Mouse (Mus musculus): ENCODE results near the gene Nek10. TPM values are rescaled to one million over a fixed set of nuclear protein-coding genes. Genes with fewer than 3 reads are reported as not detected.
"Not testable (repeated sequence)": the region's sequence is repeated elsewhere in the genome, so short reads cannot be mapped to it uniquely, and the experiment has no call there.

Nek10 gene
- polyA plus RNA-seq, 1 experiment from 2014 or later: 0.05 TPM

- no peak overlapping the region for H3K4me2 ChIP-seq
- H3K27me3 ChIP-seq: no peaks in the 10 kb centered on the region
- H3K36me3 ChIP-seq (replicated peaks): no peaks in the 10 kb centered on the region
- 92% methylated on average over 2 of the region's 2 CpGs for WGBS
- 0 out of 2 replicates have a peak, but pooled peaks cover 4% of the 10 kb centered on the region for H3K4me1 ChIP-seq
- H3K9ac ChIP-seq: no peak overlapping the region
- no peak overlapping the region for H3K27ac ChIP-seq
- peak; percentile 49; the same call in 1 of the 2 replicates for ATAC-seq (ENCODE audit: low FRiP score)
- no peaks in the 10 kb centered on the region for H3K9me3 ChIP-seq
- H3K4me3 ChIP-seq (replicated peaks): no peak overlapping the region
These were observed 156.7 kb downstream of the Nek10 start for GRCm38 (mm10) chr14:14959780-14960440.

- 82% methylated on average over 2 of the region's 2 CpGs for WGBS
- Histone ChIP-seq H3K9ac (no peak overlapping the region), H3K4me2 (no peak overlapping the region), H3K9me3 (no peaks in the 10 kb centered on the region), H3K27me3 (no peaks in the 10 kb centered on the region), H3K36me3 (replicated peaks) (no peaks in the 10 kb centered on the region), H3K4me1 (0 out of 2 replicates have a peak, but pooled peaks cover 4% of the 10 kb centered on the region), H3K4me3 (replicated peaks) (no peak overlapping the region), H3K27ac (no peak overlapping the region)
- ATAC-seq (ENCODE audit: low FRiP score): peak; percentile 6; the same call in 1 of the 2 replicates
These were observed 157.3 kb downstream of the Nek10 start for GRCm38 (mm10) chr14:14960441-14960988.

GRCm38 (mm10) chr14:14970633-14971032 lies 167.4 kb downstream of the Nek10 start:
- Histone ChIP-seq H3K4me2 (no peak overlapping the region), H3K27ac (no peak overlapping the region), H3K9ac (no peak overlapping the region), H3K4me3 (replicated peaks) (no peak overlapping the region), H3K36me3 (replicated peaks) (no peaks in the 10 kb centered on the region), H3K9me3 (no peaks in the 10 kb centered on the region), H3K4me1 (no peaks in the 10 kb centered on the region), H3K27me3 (no peaks in the 10 kb centered on the region)
- no peak for ATAC-seq (ENCODE audit: low FRiP score)
- 83% methylated on average over 2 of the region's 2 CpGs for WGBS

- Histone ChIP-seq H3K4me1 (no peaks in the 10 kb centered on the region), H3K9me3 (no peaks in the 10 kb centered on the region), H3K4me2 (no peak overlapping the region), H3K36me3 (replicated peaks) (no peaks in the 10 kb centered on the region), H3K27me3 (no peaks in the 10 kb centered on the region), H3K27ac (no peak overlapping the region), H3K9ac (no peak overlapping the region), H3K4me3 (replicated peaks) (no peak overlapping the region)
- ATAC-seq (ENCODE audit: low FRiP score): no peak
- 68% methylated on average over 4 of the region's 4 CpGs for WGBS
These were observed 167.8 kb downstream of the Nek10 start for GRCm38 (mm10) chr14:14971056-14971455.

- H3K4me3 ChIP-seq (replicated peaks): no peak overlapping the region
- no peaks in the 10 kb centered on the region for H3K27me3 ChIP-seq
- H3K9me3 ChIP-seq: no peaks in the 10 kb centered on the region
- no peaks in the 10 kb centered on the region for H3K36me3 ChIP-seq (replicated peaks)
- H3K4me1 ChIP-seq: no peaks in the 10 kb centered on the region
- no peak overlapping the region for H3K4me2 ChIP-seq
- ATAC-seq (ENCODE audit: low FRiP score): no peak
- H3K27ac ChIP-seq: no peak overlapping the region
- H3K9ac ChIP-seq: no peak overlapping the region
- 78% methylated on average over 1 of the region's 1 CpGs for WGBS
These were observed 170.9 kb downstream of the Nek10 start for GRCm38 (mm10) chr14:14974156-14974555.

GRCm38 (mm10) chr14:14984106-14984505 lies 180.9 kb downstream of the Nek10 start:
- H3K4me2 ChIP-seq; H3K36me3 ChIP-seq (replicated peaks); ATAC-seq (ENCODE audit: low FRiP score); H3K9ac ChIP-seq; H3K9me3 ChIP-seq; H3K4me1 ChIP-seq; H3K4me3 ChIP-seq (replicated peaks); H3K27me3 ChIP-seq: not testable (repeated sequence)
- 31% methylated on average over 1 of the region's 1 CpGs for WGBS
- H3K27ac ChIP-seq: 0 out of 2 replicates have a peak overlapping the region, but pooled peaks have one; percentile 46

GRCm38 (mm10) chr14:14984710-14985647 lies 181.8 kb downstream of the Nek10 start:
- no peaks in the 10 kb centered on the region for H3K9me3 ChIP-seq
- no peaks in the 10 kb centered on the region for H3K27me3 ChIP-seq
- ATAC-seq (ENCODE audit: low FRiP score): peak; percentile 89
- no peaks in the 10 kb centered on the region for H3K4me1 ChIP-seq
- H3K4me2 ChIP-seq: no peak overlapping the region
- no peak overlapping the region for H3K9ac ChIP-seq
- H3K27ac ChIP-seq: no peak overlapping the region
- no peak overlapping the region for H3K4me3 ChIP-seq (replicated peaks)
- no peaks in the 10 kb centered on the region for H3K36me3 ChIP-seq (replicated peaks)
- 47% methylated on average over 11 of the region's 11 CpGs for WGBS

- no peak for ATAC-seq (ENCODE audit: low FRiP score)
- Histone ChIP-seq H3K9me3 (no peaks in the 10 kb centered on the region), H3K4me2 (no peak overlapping the region), H3K36me3 (replicated peaks) (no peaks in the 10 kb centered on the region), H3K9ac (no peak overlapping the region), H3K4me1 (no peaks in the 10 kb centered on the region), H3K27me3 (no peaks in the 10 kb centered on the region), H3K4me3 (replicated peaks) (no peak overlapping the region), H3K27ac (no peak overlapping the region)
- WGBS: 74% methylated on average over 1 of the region's 1 CpGs
These were observed 184.2 kb downstream of the Nek10 start for GRCm38 (mm10) chr14:14987403-14987802.

- ATAC-seq (ENCODE audit: low FRiP score): no peak
- 84% methylated on average over 2 of the region's 2 CpGs for WGBS
- no peaks in the 10 kb centered on the region for H3K27me3 ChIP-seq
- H3K9ac ChIP-seq: no peak overlapping the region
- H3K4me3 ChIP-seq (replicated peaks): no peak overlapping the region
- no peaks in the 10 kb centered on the region for H3K4me1 ChIP-seq
- H3K9me3 ChIP-seq: no peaks in the 10 kb centered on the region
- no peaks in the 10 kb centered on the region for H3K36me3 ChIP-seq (replicated peaks)
- H3K4me2 ChIP-seq: no peak overlapping the region
- H3K27ac ChIP-seq: no peak overlapping the region
These were observed 188.4 kb downstream of the Nek10 start for GRCm38 (mm10) chr14:14991642-14992041.

GRCm38 (mm10) chr14:15011408-15011807 lies 208.2 kb downstream of the Nek10 start:
- Histone ChIP-seq H3K4me3 (replicated peaks) (no peak overlapping the region), H3K4me2 (no peak overlapping the region), H3K9ac (no peak overlapping the region), H3K36me3 (replicated peaks) (no peaks in the 10 kb centered on the region), H3K4me1 (no peaks in the 10 kb centered on the region), H3K27ac (no peak overlapping the region), H3K9me3 (no peaks in the 10 kb centered on the region), H3K27me3 (no peaks in the 10 kb centered on the region)
- no peak for ATAC-seq (ENCODE audit: low FRiP score)
- 84% methylated on average over 4 of the region's 4 CpGs for WGBS

GRCm38 (mm10) chr14:15014799-15015198 lies 211.6 kb downstream of the Nek10 start:
- ATAC-seq (ENCODE audit: low FRiP score): no peak
- no peaks in the 10 kb centered on the region for H3K4me1 ChIP-seq
- H3K27me3 ChIP-seq: no peaks in the 10 kb centered on the region
- no peaks in the 10 kb centered on the region for H3K9me3 ChIP-seq
- no peaks in the 10 kb centered on the region for H3K36me3 ChIP-seq (replicated peaks)
- H3K9ac ChIP-seq: no peak overlapping the region
- 87% methylated on average over 2 of the region's 2 CpGs for WGBS
- H3K4me2 ChIP-seq: no peak overlapping the region
- H3K4me3 ChIP-seq (replicated peaks): no peak overlapping the region
- no peak overlapping the region for H3K27ac ChIP-seq

- not testable (repeated sequence) for ATAC-seq (ENCODE audit: low FRiP score); H3K4me1 ChIP-seq; H3K4me2 ChIP-seq; H3K27ac ChIP-seq; H3K36me3 ChIP-seq (replicated peaks); H3K9ac ChIP-seq; H3K4me3 ChIP-seq (replicated peaks); H3K27me3 ChIP-seq
- peaks cover 21% of the 10 kb centered on the region for H3K9me3 ChIP-seq
- WGBS: 90% methylated on average over 4 of the region's 4 CpGs
These were observed 227.4 kb downstream of the Nek10 start for GRCm38 (mm10) chr14:15030626-15031025.

Data from forebrain, embryonic 12.5 days (tissue).